Mouse (Mus musculus) adrenal gland, postnatal 10 days (tissue): ENCODE data around the gene Krtdap. TPM values are rescaled to one million over a fixed set of nuclear protein-coding genes. Genes with fewer than 3 reads are reported as not detected.
"Not testable (repeated sequence)": the region's sequence is repeated elsewhere in the genome, so short reads cannot be mapped to it uniquely, and the experiment has no call there.

Experiments
- DNase-seq: peaks from one replicate; pipeline ENCODE4 v3.0.0; 2021; ENCODE audit warnings: mixed read lengths
- long read RNA-seq, 2 experiments: library from polyadenylated mRNA; stranded (forward); transcript quantifications; one replicate each; pipeline ENCODE4 v2.0.0; 2021
- total RNA-seq, 2 experiments: library from RNA; stranded (reverse); gene quantifications; 2 replicates each; pipeline ENCODE4 v1.2.3; 2021

Krtdap gene
- total RNA-seq = 1 to 10 TPM; 1.5 to 1.6 TPM
- long read RNA-seq, experiment 1, partial matches to known transcripts = 0 of 2 reads
- long read RNA-seq, experiment 1, other reads (novel, unspliced or antisense) = 0 of 2 reads
- long read RNA-seq, experiment 2 = 0 reads

GRCm38 (mm10) chr7:30787377-30788022, at the start of gene Krtdap:
TSS of gene Krtdap (plus strand) at chr7:30787896.
- no peak for DNase-seq

DNA sequence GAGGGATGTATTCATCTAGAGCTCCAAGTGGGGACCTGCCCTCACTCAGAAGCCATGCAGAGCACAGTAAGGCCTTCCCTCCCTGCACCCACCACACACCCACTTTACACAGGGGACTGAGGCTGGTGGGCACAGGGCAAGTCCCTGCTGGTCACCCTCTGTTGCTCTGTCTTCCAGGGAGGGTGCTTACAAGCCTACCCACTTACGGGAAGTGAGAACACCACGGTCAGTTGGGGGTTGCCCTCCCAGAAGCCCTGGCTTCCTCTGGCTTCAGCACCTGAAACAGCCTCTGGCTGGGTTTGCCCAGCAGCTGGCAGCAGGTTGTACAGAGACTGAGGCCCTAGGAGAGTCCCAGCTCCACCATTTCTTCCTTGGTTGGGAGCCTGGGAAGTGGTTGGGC, 45.1 kb upstream of the Krtdap start:
- not testable (repeated sequence) for DNase-seq

- DNase-seq = not testable (repeated sequence)
Measured at GRCm38 (mm10) chr7:30743617-30744016, 44.1 kb upstream of the Krtdap start, which contains the start of gene Gapdhs. TSS of gene Gapdhs (minus strand) at chr7:30743681.

GRCm38 (mm10) chr7:30744022-30744598, 43.6 kb upstream of the Krtdap start:
- DNase-seq = peak; percentile 82

- no peak for DNase-seq
Measured at GRCm38 (mm10) chr7:30747525-30748204, 40.0 kb upstream of the Krtdap start.

DNA sequence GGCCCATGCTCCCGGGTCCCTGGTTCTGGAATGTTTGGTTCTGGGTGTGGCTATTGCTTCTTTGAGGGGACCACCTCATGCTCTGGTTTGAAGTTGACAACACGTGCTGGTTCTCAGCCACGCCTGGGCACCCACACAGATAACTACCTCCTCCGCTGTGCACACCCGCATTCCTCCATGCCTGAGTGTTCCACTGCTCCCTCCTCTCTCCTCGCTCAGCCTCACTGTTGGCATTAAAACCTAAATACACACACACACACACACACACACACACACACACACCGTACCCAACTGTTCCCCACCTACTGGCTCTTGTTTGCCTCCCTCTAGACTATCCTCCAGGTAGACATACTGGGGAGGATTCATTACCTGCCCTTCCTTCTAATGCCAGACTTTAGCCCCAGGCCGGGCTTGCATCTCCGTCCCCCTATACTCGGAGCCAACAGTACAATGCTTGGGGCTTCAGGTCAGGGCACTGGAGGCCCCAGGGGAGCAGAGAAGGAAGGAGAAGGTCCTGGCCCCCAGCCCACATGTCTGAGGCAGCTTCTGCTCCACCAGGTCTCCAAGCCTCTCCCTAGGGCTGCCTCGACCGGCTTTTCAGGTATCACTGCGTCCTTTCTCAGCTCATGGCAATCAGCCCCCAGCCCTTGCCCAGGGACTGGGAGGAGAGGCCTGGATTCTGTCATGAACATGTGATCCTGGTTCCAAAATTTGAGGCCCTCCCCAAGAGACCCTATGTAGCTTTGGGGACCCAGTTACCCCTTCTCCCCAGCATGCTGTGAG, 37.7 kb upstream of the Krtdap start:
- no peak for DNase-seq

- DNase-seq = peak; percentile 53
Measured at GRCm38 (mm10) chr7:30751086-30751669, 36.5 kb upstream of the Krtdap start, which contains the start of gene Sbsn. TSS of gene Sbsn (plus strand) at chr7:30751471.

GRCm38 (mm10) chr7:30757001-30757400, 30.7 kb upstream of the Krtdap start:
- DNase-seq = no peak

GRCm38 (mm10) chr7:30758853-30759252, 28.8 kb upstream of the Krtdap start:
- DNase-seq = peak; percentile 77

DNA sequence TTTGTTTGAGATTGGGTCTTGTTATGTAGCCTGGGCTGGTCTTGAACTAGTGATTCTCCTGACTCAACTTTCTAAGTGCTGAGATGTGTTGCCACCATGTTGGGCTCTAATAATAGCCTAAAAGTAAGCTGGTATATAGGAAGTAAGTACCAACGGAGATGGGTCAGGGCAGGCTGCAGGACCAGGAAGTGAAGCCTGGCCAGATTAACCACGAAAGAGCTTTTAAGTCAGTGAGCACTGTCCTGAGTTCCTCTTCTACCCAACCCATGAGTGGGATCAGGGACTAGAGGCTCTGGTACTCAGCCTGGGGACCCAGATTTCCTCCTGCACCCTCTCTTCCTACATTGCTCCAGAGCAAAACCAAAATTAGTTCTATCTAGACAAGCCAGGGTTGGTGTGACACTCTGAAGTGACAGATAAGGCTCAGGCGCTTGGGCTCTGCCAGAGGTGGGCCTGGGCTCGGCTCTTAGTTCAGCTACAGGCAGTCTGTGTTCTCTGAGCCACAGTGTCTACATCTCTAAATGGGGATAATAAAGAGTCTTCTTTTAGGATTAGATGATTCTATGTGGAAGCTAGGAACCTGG, 25.8 kb upstream of the Krtdap start:
- DNase-seq = no peak

DNA sequence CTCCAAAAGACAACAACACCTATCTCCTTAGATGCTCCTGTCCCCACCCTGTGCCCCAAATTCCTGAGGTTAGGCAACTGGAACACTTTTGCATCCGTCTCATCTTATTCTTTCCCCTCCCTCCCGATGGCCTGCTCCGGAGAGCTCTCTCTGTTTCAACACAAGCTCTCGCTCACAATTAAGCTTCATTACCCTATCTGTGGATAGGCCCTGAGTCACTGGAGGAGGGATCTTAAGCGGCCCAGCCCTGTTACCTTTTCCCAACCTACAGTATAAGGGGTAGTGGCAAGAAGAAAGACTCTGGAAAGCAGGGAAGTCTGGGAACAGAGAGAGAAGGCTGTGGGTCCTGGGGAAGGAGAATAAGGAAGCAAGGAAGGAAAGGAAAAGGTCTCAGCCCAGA, 24.2 kb upstream of the Krtdap start, which contains the start of gene Dmkn:
Gene Dmkn, plus strand, starts transcription at position 301 of the 400 bp plus-strand sequence.
- DNase-seq = no peak

DNA sequence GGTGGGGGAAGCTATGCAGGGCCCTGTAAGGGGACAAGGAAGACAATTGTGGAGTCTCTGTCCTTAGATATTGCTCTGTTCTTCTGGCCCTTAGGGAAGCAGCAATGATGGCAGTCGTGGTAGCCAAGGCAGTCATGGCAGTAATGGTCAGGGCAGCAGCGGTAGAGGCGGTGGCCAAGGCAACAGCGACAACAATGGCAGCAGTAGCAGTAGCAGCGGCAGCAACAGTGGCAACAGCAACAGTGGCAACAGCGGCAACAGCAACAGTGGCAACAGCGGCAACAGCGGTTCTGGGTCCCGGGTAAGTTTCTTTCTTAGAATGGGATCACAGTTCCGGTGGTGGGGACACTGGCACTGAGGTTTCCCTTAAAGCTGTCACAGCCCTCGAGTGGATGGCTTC, 22.5 kb upstream of the Krtdap start:
- no peak for DNase-seq

- DNase-seq = no peak
Measured at GRCm38 (mm10) chr7:30766408-30766807, 21.3 kb upstream of the Krtdap start.

- no peak for DNase-seq
Measured at GRCm38 (mm10) chr7:30769236-30769635, 18.5 kb upstream of the Krtdap start.

GRCm38 (mm10) chr7:30776104-30776503, 11.6 kb upstream of the Krtdap start:
- no peak for DNase-seq

GRCm38 (mm10) chr7:30777081-30777579, 10.6 kb upstream of the Krtdap start:
- no peak for DNase-seq

DNA sequence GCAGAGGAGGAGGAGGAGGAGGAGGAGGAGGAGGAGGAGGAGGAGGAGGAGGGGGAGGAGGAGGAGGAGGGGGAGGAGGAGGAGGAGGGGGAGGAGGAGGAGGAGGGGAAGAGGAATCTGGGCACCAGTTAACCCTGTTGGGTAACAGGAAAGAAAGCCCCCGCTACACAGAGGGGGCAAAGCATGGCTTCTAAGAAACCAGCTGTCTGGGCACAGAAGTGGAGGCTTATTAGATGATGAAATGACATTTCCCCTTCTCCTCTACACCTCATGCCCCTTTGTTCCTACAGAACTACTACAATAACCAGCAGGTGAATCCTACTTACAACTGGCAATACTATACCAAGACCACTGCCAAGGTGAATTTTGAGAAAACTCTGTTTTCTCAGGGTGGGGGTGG, 9.8 kb upstream of the Krtdap start:
- no peak for DNase-seq

- no peak for DNase-seq
Measured at GRCm38 (mm10) chr7:30781792-30782191, 5.9 kb upstream of the Krtdap start.

DNA sequence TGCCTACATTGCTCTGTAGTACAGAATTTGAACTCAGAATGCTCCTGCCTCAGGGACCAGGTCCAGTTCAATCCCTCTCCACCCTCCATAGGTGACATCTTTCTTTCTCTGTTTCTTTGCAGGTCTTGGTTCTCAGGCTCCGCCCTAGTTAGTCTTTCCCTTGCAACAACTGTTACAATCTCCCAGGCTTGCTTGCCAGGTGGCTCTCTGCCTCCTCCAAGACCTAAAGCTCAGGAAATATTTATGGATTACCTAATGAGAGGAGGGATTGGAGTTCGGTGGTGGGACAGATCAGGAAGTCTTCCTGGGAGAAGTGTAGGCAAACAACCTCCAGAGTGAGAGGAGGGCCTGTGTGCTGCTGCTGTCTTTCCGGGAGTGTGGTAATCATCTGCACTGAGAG, 5.0 kb upstream of the Krtdap start:
- no peak for DNase-seq

DNA sequence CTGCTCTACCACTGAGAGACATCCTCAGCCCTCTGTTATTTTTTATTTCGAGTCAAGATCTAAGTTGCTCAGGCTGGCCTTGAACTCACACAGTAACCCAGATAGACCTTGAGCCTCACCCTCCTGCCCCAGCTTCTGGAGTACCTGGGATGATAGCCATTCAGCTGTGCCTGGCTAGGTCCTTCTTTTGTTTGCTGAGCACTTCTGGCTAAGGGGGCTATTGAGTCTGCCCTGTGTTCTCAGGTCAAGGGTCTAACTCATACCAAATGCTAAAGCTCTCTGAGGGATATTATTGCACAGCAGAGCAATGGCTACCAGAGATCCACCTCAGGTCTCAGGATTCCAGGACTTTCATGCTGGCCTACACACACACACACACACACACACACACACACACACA, 2.5 kb upstream of the Krtdap start:
- no peak for DNase-seq
